Mouse (Mus musculus) liver, postnatal 0 days (tissue): ENCODE measurements around the gene Rtp2. TPM values are rescaled to one million over a fixed set of nuclear protein-coding genes. Genes with fewer than 3 reads are reported as not detected.

Experiments used
- ATAC-seq: fragments of 200-750 bp; cut with Nextera tagmentation; 2 replicates; pipeline ENCODE4 v1.8.0; 2017; ENCODE audit warnings: mild to moderate bottlenecking, moderate library complexity
- DNase-seq: peaks from one replicate; pipeline ENCODE4 v3.0.0-alpha.2; 2016
- H3K27ac ChIP-seq: fragments of 300-500 bp; sonication (generic); 2 replicates; pipeline ENCODE4 v1.5.1; 2014; ENCODE audit warnings: antibody characterized with exemption, moderate library complexity, mild to moderate bottlenecking, low read depth
- H3K27me3 ChIP-seq: fragments of 300-500 bp; sonication (generic); 2 replicates; pipeline ENCODE4 v1.6.1; 2014; ENCODE audit warnings: low read length, control low read depth, mixed read lengths; ENCODE audit not compliant: insufficient read depth
- H3K36me3 ChIP-seq: fragments of 300-500 bp; sonication (generic); replicated peaks from 2 replicates; pipeline ENCODE4 v1.6.1; 2014; ENCODE audit warnings: mild to moderate bottlenecking, control low read depth, low read length, moderate library complexity, mixed read lengths; ENCODE audit not compliant: insufficient read depth
- H3K4me1 ChIP-seq: fragments of 300-500 bp; sonication (generic); 2 replicates; pipeline ENCODE4 v1.6.1; 2014; ENCODE audit warnings: antibody characterized with exemption, mild to moderate bottlenecking, control low read depth; ENCODE audit not compliant: insufficient read depth
- H3K4me2 ChIP-seq: fragments of 300-500 bp; sonication (generic); 2 replicates; pipeline ENCODE4 v1.6.1; 2014; ENCODE audit warnings: low read depth, mild to moderate bottlenecking, low read length, moderate library complexity, mixed read lengths
- H3K4me3 ChIP-seq: fragments of 300-500 bp; sonication (generic); 2 replicates; pipeline ENCODE4 v1.5.1; 2014; ENCODE audit warnings: low read depth, low read length
- H3K9ac ChIP-seq: fragments of 300-500 bp; sonication (generic); replicated peaks from 2 replicates; pipeline ENCODE4 v1.6.1; 2014; ENCODE audit warnings: mild to moderate bottlenecking, moderate library complexity
- H3K9me3 ChIP-seq: fragments of 300-500 bp; sonication (generic); 2 replicates; pipeline ENCODE4 v1.6.1; 2016; ENCODE audit warnings: mild to moderate bottlenecking, control low read depth, low read length, mixed read lengths
- CTCF ChIP-seq: sonication (generic); IDR thresholded peaks from 2 replicates; pipeline ENCODE4 v1.5.1; 2016; ENCODE audit warnings: antibody characterized with exemption, low read depth
- EP300 ChIP-seq: IDR thresholded peaks from 2 replicates; pipeline ENCODE4 v1.6.1; 2016; ENCODE audit warnings: antibody characterized with exemption, low read depth, mild to moderate bottlenecking
- WGBS: fragments of 180-500 bp; shearing (Covaris S2); extraction: QIAGEN DNeasy Blood & Tissue Kit; methylation state at CpG from one replicate; pipeline ENCODE4 v1.1.7; 2014; ENCODE audit not compliant: insufficient replicate concordance; 5-methylcytosine and 5-hydroxymethylcytosine counted together
- polyA plus RNA-seq: library from polyadenylated mRNA; unstranded; fragments of >200 nt; fragmentation: Nextera tagmentation; extraction: Ambion mirVana; gene quantifications from 2 replicates; pipeline ENCODE4 v1.2.1, GENCODE M21; 2015

Rtp2 gene
- not detected in 2 replicates for polyA plus RNA-seq

GRCm38 (mm10) chr16:23932294-23932693, at the start of gene Rtp2:
Rtp2 (minus strand) TSS chr16:23932394.
- H3K4me2 ChIP-seq = no peak within 1 kb of the TSS
- WGBS = 76% methylated on average over 11 of the region's 11 CpGs
- H3K27me3 ChIP-seq = no peaks in the 10 kb centered on the region
- TF ChIP-seq EP300 = no peak
- TF ChIP-seq CTCF = no peak
- H3K9ac ChIP-seq = no peak within 1 kb of the TSS
- DNase-seq = no peak
- H3K36me3 ChIP-seq = no peaks in the 10 kb centered on the region
- no peaks in the 10 kb centered on the region for H3K9me3 ChIP-seq
- no peak within 1 kb of the TSS for H3K27ac ChIP-seq
- H3K4me1 ChIP-seq = no peaks in the 10 kb centered on the region
- no peak within 1 kb of the TSS for H3K4me3 ChIP-seq
- no peak for ATAC-seq

GRCm38 (mm10) chr16:23980991-23981720, 49.0 kb upstream of the Rtp2 start:
- Histone ChIP-seq H3K9me3 (no peaks in the 10 kb centered on the region), H3K4me2 (peak overlapping the region; percentile 91), H3K27me3 (no peaks in the 10 kb centered on the region), H3K27ac (no peak overlapping the region), H3K4me1 (peaks cover 18% of the 10 kb centered on the region), H3K9ac (peak overlapping the region; percentile 56), H3K36me3 (no peaks in the 10 kb centered on the region; the same call in 1 of the 2 replicates), H3K4me3 (peak overlapping the region; percentile 52)
- TF ChIP-seq CTCF (no peak), EP300 (no peak)
- WGBS = 2% methylated on average over 32 of the region's 32 CpGs
- ATAC-seq (no peak), DNase-seq (peak; percentile 48)

- no peak for TF ChIP-seq CTCF
- no peak for TF ChIP-seq EP300
- DNase-seq = no peak
- Histone ChIP-seq H3K4me3 (peak overlapping the region; percentile 52), H3K36me3 (no peaks in the 10 kb centered on the region; the same call in 1 of the 2 replicates), H3K4me1 (peaks cover 18% of the 10 kb centered on the region), H3K9me3 (no peaks in the 10 kb centered on the region), H3K27ac (no peak overlapping the region), H3K27me3 (no peaks in the 10 kb centered on the region), H3K9ac (no peak overlapping the region), H3K4me2 (peak overlapping the region; percentile 91)
- WGBS = 14% methylated on average over 11 of the region's 11 CpGs
- ATAC-seq = no peak
These were observed 48.1 kb upstream of the Rtp2 start for GRCm38 (mm10) chr16:23980201-23980870.

- TF ChIP-seq EP300 (no peak), CTCF (no peak)
- no peak for DNase-seq
- H3K36me3 ChIP-seq = peaks cover 6% of the 10 kb centered on the region; the same call in 1 of the 2 replicates
- ATAC-seq = no peak
- H3K27ac ChIP-seq = no peak overlapping the region; the same call in 1 of the 2 replicates
- 63% methylated on average over 9 of the region's 9 CpGs for WGBS
- no peaks in the 10 kb centered on the region for H3K27me3 ChIP-seq
- peaks cover 18% of the 10 kb centered on the region for H3K4me1 ChIP-seq
- H3K4me2 ChIP-seq = no peak overlapping the region
- no peak overlapping the region for H3K4me3 ChIP-seq
- no peaks in the 10 kb centered on the region for H3K9me3 ChIP-seq
- no peak overlapping the region for H3K9ac ChIP-seq
These were observed 47.3 kb upstream of the Rtp2 start for GRCm38 (mm10) chr16:23979446-23979845.

- no peak for DNase-seq
- Histone ChIP-seq H3K36me3 (peaks cover 9% of the 10 kb centered on the region; the same call in 1 of the 2 replicates), H3K9ac (no peak overlapping the region), H3K4me2 (no peak overlapping the region), H3K4me3 (no peak overlapping the region), H3K4me1 (peaks cover 14% of the 10 kb centered on the region), H3K27ac (no peak overlapping the region), H3K9me3 (no peaks in the 10 kb centered on the region), H3K27me3 (no peaks in the 10 kb centered on the region)
- no peak for TF ChIP-seq CTCF
- TF ChIP-seq EP300 = no peak
- 73% methylated on average over 4 of the region's 4 CpGs for WGBS
- no peak for ATAC-seq
These were observed 46.3 kb upstream of the Rtp2 start for GRCm38 (mm10) chr16:23978495-23978894.

- 70% methylated on average over 3 of the region's 3 CpGs for WGBS
- Histone ChIP-seq H3K27ac (no peak overlapping the region), H3K9ac (no peak overlapping the region), H3K9me3 (no peaks in the 10 kb centered on the region), H3K36me3 (peaks cover 9% of the 10 kb centered on the region; the same call in 1 of the 2 replicates), H3K27me3 (no peaks in the 10 kb centered on the region), H3K4me3 (no peak overlapping the region), H3K4me1 (peaks cover 12% of the 10 kb centered on the region), H3K4me2 (no peak overlapping the region)
- DNase-seq (no peak), ATAC-seq (no peak)
- TF ChIP-seq CTCF = no peak
- TF ChIP-seq EP300 = no peak
These were observed 45.5 kb upstream of the Rtp2 start for GRCm38 (mm10) chr16:23977732-23978131.
